Mouse (Mus musculus) monocyte, adult 2 months (primary cell): ENCODE measurements around the gene Mylk.
"Not testable (repeated sequence)": the region's sequence is repeated elsewhere in the genome, so short reads cannot be mapped to it uniquely, and the experiment has no call there.

Experiments
- DNase-seq, 2 experiments: peaks; one replicate each; pipeline ENCODE4 v3.0.0; 2022; ENCODE audit warnings: low spot score in 2 of 2, low read depth in 1 of 2

The Mylk gene

DNA sequence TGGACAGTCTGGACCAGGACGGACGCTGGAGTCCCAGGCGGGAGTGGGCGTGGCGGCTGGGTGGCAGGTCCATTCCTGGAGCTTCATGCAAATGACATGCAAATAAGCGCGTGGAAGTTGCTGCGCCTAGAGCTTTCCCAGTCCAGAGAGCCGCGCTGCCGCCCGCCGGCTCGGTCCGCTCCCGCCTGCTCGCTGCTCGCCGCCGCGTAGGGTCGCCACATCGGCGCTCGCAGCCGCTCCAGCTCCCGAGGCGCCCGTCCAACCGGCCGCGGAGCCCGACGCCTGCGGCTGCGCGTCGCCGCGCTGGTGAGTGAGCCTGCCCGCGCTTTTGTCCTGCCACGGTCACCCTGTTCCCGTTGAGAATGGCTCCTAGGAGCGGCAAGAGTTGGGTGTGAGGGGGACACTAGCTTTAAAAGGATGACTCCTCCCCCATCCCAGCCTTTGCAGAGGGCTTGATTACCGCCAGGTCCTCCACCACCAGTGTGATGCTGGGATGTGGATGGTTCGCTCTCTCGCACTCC is at the start of gene Mylk:
TSS of gene Mylk (plus strand) at position 146 of the 521 bp plus-strand sequence.
- DNase-seq = no peak

DNA sequence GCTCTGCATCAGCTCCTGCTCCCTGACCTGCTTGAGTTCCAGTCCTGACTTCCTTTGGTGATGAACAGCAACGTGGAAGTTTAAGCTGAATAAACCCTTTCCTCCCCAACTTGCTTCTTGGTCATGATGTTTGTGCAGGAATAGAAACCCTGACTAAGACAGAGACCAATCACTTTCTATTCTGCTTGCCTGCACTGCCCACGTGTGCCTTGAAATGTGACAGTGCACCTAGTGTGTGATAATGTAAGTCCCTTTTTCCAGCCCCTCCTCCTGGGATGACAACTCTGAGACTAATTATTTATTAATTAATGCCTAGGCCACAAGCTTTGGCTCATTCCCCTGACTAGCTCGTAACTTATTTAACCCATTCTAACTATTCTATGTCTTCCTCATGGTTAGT is 46.3 kb upstream of the Mylk start:
- DNase-seq = not testable (repeated sequence)

DNA sequence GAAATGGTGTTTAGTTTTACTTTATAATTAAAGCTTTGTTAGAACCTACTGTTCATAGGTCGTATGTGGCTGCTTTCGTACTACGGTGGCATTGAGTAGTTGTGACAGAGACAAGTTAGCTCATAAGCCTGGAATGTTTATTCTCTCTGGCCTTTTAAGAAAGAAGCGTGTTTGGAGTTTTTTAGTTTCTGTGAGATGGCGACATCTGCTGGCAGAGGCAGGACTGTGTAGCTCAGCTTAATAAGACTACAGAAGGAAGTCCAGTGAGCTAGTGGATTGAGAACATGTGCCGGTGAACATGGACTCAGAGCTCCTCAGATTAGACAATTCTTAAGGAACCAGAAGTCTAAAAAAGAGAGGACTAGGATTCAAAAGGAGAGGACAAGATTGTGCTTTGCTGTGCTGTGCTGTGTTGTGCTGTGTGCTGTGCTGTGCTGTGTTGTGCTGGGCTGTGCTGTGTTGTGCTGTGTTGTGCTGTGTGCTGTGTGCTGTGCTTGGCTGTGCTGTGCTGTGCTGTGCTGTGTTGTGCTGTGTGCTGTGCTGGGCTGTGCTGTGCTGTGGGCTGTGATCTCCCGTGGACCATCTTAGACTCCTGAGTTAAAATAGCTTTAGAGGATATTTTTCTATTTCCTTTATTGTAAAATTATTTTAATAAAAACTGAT is 44.7 kb upstream of the Mylk start:
- DNase-seq = peak in 1 of 2 experiments; percentile 26

DNA sequence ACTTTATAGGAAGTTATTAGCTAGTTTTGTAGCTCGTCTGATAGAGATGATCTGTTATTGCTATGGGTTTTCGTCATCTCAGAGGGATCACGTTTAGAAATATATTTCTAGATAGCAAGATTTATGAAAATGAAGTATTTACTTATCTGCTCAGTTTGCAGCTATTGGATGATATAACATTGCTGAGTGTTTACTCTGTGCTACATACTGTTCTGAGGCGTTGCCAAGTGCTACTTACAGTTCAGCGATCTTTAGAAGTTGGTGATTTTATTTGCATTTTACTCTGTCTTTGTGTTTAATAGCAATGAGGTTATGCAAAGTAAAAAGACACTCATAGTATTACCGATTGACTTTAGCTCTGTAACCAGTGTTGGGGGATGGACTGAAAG is 44.2 kb upstream of the Mylk start:
- DNase-seq = no peak

DNA sequence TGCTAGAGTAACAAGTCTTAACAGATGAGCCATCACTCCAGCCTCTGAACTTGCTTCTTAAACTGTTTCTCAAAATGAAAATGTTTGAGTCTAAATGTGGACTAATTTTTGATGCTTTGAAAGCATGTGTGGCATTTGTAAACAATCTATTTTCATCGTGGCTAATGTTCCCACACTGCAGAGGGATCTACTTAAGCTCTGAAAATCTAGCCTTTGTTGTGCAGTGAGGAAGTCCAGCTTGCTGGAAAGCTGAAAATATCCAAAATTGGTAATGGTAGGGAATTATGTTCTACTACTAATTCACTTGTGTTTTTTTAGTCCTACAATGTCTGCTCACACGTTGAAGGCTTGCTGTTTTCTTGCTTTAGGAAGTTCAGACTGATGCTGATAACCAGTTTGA is 39.0 kb upstream of the Mylk start:
- no peak for DNase-seq

DNA sequence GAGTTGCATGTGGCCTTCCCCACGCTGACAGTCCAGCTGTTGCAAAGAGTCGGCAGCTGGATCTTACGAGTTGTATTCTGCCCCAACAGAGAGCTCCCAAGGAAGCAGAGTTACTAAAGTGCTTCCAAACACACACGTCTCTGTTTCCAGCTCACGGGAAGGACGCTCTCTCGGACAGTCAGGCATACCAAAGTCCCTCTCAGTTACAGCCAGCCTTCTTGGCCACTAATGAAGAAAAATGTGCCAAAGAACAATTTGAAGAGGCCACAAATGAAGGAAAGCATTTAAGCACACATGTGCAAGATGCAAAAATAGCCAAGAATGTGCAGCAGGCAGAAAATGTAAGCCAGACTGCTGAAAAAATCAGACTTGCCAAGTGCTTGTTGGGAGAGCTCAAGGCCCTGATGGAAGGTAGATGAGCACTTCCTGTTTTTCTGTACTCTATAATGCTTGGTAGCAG is 38.5 kb upstream of the Mylk start:
- no peak for DNase-seq

DNA sequence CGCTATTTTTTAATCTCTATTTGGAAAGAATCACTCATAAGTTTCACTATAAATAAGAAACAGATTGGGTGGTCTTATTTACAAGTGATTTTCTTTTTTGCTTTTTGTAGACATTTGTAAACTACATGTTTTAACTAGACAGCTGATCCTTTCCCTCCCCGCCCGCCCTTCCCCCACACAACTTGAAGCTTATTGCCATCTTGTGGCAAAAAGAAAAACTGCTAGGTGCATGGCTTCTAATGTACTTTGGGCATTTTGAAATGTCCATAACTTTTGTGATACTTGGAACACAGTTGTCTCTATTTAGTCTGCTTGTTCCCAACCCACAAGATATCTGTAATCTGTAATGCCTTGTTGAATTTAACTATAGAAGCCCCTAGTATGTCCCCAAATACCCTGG is 33.5 kb upstream of the Mylk start:
- DNase-seq = no peak

DNA sequence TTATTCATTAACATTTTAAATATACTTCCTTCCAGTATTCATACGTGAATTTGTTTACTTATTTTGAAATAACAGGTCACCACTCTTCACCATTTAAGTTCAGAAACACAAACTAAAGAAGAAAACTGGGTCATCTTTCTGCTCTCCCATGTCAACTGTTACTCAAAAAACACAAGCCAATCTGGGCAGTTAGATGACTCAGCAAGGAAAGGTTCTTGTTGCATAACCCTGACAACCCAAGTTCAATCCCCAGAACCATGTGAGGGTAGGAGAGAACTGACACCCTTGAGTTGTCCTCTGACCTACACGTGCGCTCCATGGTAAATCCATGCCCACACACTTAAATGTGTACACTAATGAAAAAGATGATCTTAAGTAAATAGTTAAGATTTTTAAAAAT is 19.9 kb upstream of the Mylk start:
- no peak for DNase-seq

DNA sequence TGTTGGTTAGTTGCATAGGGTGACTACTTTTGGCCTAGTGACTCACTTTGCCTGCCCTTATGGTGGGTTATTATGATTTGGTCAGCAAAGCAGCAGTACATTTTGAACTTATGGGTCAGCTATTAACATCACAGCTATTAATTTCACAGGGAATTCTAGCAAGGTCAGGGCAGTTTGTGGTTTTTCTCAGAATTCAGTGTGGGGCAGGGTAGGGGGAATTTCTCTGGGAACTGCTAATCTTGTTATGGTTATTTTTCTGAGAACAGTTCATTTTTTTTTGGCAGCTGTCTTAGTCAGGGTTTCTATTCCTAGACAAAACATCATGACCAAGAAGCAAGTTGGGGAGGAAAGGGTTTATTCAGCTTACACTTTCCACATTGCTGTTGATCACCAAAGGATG is 16.4 kb upstream of the Mylk start:
- DNase-seq = not testable (repeated sequence)

DNA sequence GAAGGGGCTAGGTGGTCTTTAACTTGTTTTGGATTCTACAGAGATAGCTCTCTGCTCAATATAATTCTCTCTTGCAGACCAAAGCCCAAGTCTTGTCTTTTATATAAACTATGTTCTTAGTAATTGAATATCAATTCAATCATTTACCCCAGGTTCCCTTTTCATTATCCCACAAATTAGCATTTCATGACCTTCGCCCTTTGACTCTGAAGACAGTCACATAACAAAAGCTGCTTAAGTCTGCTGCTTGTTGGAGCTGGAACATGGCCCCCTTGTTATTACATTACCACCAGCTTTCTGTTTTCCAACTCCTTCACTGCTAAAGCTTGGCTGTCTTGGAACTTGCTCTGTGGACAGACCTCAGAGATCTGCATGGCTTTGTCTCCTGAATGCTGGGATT is 15.6 kb upstream of the Mylk start:
- no peak for DNase-seq

DNA sequence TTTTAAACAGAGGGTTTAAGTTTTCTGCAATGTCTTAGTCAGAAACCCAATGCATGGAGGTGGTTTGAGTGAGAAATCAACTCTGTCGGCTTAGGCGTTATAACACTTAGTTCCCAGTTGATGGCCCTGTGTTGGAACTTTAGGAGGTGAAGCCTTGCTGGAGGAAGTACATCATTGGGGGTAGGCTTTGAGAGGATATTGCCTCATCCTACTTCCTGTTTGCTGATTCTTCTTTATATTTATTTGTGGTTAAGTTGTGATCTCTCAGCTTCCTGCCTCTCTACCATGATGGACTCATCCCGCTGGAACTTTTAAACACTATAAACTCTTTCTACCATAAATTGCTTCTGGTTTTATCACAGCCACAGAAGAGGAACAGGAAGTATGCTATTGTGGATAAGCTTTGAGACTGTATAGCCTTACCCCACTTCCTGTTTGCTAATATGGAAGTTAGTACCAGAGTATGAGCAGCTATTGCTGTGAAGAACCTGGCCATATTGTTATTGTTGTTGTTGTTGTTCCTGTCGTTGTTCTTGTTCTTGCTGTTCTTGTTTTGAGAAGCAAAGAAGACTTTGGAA is 6.3 kb upstream of the Mylk start:
- DNase-seq = no peak

DNA sequence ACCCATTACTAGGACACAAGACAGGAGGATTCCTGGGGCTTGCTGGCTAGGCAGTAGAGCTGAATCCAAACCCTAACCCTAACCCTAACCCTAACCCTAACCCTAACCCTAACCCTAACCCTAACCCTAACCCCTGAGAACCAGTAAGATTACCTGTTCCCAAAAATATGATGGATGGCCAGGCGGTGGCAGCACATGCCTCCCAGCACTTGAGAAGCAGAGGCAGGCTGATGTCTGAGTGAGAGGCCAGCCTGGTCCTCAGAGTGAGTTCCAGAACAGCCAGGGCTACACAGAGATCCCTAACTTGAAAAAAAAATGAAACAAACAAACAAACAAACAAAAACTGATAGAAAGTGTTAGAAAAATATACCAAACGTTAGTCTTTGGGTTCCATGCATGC is 2.1 kb upstream of the Mylk start:
- no peak for DNase-seq

DNA sequence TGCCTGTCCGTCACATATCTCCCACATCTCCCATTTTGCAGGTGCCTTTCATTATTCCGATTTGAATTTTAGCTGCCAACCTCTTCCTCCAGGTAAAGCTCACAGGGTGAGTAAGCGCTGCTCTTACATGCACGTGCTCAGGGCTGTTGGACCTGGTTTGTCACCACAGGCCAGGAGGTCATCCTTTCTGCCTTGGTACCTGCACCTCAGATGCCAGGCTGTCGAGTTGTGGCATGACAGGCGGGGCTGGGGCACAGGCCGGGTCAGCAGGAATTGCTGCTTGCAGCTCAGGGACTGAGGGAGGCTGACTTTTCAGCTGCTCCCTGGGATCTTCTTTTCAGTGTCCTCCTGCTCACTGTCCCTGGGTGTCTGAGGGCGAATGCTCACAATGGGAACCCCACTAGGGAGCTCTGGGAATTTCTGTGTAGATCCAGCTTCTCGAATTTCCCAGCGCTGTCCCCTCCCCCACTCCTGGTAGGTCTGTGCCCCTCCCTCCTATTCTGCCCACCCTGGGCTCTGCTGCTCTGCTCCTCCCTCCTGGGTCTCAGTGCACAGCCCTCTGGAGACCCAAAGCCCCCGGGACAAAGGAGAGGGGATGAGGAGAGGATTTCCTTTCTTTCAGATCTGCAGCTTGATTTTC is 3.2 kb downstream of the Mylk start:
- DNase-seq = no peak

DNA sequence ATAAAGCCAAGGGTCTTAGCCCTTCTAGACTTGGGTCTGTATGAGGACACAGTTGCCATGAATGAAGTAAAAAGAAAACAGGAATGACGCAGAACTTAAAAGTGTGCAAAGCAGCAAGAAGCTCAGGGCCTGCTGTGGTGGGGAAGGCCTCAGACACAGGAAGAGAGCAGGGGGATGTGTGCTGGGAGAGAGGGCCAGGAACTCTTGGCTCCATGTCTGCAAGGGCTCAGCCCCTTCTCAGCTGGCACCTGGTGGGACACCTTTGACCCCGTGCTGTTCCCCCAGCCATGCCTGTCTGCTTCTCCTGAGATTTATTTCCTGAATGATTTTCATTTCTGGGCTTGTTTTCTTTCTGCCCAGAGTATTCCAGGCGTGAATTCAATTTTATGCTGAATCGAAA is 4.5 kb downstream of the Mylk start:
- no peak for DNase-seq

DNA sequence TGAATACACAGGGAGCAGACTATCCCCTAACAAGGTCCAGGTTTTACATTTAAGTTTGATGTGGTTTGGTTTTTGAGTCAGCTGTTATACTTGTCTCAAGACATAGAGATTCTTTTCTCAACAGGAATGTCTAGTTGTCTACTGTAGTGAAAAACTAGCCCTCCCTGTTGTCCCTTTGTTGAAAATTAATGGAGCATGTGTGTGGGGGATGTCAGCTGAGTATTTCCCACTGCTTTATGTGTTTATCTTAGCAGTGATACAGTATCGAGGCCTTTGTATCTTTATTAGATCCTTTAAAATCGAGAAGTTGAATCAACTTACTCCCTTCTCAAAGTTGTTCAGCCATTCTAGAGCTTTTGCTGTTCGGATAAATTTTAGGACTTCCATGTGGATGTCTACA is 7.0 kb downstream of the Mylk start:
- no peak for DNase-seq

DNA sequence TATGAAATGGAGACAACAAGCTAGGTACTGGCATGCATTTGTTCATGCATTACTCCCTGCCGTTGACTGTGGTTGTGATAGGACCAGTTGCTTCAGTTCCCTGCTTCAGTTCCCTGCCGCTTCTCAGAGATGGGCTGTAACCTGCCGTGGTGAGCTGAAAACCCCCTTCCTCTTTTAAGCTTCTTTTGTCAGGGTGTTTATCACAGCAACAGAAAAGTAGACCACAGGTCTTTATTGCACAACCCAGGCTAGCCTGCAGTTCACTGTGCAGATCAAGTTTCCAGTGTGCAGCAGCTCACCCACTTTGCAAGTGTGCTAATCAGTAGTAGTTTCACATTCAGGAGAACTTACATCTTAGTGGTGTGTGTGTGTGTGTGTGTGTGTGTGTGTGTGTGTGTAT is 8.0 kb downstream of the Mylk start:
- no peak for DNase-seq

DNA sequence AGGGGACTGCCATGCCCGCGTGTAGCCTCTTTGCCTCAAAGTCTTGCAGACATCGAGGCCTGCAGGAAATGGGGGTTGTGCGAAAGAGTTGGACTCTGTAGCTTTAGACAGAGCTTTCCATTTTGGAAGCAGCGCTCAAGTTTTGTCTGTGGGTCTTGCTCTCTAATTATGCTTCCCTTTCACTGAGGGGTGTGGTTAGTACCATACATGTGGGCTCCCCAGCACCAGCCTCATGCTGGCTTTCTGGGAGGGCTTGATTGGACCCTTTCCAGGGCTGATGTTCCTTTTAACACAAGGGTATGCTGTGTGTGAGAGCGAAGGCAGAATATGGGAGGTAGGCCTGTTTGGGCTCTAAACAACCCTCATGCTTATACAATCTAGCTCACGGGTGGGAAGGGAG is 12.0 kb downstream of the Mylk start:
- no peak for DNase-seq

DNA sequence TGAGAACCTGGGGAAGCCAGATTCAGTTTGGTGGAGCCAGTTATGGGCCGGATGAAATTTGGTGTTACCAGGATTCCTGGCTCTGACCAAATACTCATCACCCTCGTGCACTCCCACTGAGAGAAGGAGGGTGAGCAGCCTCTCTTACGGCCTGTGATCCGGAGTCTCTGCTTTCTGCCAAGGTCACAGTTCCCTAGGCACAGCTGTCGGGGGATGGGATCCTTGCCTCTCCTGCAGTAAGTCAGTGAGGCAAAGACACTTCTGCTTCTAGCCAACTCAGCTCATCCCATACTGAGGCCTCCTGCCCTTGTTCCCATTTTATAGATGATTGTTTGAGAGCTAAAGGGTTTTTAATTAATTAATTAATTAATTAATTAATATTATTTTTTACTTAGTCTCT is 13.2 kb downstream of the Mylk start:
- DNase-seq = no peak

DNA sequence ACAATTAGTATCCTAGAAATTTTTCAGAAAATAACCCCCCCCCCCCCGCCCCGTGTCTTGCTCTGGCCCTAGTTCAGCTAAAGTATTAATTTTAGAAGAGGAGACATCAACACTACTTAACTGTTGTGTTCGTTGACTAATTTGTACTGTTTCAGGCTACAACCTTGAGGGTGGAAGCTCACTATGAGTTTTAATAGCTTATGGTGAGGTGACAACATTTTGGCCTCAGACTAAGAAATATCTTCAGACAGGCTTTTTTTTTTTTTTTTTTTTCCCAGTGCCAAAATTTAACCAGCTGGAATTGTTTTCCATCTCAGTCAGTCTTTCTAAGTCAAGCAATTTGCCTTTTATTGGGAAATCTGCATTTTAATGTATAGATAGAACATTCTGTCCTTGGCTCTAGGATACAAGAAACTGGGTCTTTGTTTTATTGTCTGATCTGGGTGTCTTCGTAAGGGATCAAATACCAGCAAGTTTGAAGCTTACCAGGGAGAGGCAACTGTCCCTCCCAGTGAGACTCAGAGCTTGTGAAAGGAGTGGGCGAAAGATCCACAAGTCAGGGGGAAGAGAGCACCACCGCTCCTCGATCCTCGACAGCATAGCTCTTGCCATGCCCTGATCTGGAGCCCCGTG is 19.1 kb downstream of the Mylk start:
- no peak for DNase-seq

DNA sequence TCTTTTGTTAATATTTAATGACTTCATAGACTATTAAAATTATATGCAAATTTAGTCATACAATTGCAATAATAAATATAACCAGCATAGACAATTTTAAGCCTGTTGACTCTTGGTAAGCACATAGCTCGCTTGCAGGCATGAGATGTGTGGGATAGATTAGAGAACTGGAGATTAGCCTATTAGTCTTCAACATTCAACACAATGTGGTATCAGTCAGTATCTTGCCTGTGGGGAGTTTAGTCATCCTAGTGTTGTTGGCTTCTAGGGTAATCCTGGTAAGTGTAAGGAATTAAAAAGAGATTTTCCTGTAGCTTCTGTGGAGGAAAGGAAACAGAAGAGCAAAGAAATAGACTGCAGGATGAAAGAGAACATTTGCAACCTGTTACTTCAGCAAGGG is 20.7 kb downstream of the Mylk start:
- DNase-seq = no peak

DNA sequence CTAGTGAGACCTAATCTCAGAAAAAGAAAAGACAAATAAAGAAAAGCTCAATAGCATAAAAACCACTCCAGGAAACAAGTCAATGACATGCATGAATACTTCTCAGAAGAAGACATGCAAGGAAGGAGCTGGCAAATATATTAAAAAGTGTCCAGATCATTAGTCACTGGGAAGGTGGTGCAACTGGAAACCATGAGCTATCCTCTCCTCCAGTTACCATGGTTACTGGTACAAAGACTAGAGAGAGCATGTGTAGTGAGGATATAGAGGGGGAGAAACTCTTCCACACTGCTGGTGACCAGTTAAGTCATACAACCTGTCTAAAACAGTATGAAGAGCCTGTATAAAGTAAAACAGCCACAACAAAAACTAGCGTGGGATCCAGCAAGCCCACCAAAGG is 21.2 kb downstream of the Mylk start:
- no peak for DNase-seq

DNA sequence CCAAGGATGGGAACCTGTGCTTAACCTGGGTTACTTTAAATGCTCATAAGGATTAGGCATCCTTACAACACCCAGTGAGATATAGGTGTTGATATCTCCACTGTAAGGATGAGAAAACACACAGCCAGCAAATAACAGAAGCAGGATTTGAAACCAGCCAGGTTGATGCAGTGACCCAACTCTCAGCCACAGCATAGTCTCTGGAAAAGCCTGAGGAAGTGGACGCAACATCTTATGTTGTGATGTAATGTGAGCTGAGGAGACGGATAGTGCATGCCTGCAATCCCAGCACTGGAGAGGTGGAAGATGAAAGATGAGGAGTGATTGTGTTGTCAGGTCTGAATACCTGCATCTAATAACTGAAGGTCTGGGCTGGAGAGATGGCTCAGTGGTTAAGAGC is 22.4 kb downstream of the Mylk start:
- DNase-seq = no peak
